Mouse (Mus musculus) erythroblast, embryonic 14.5 days (primary cell): Measurements from ENCODE around the gene Etfa.

Source experiments
- GATA1 ChIP-seq: IDR thresholded peaks from 2 replicates; pipeline ENCODE4 v1.6.1; 2012; ENCODE audit warnings: low read length, inconsistent platforms, mixed read lengths
- TAL1 ChIP-seq: IDR thresholded peaks from 3 replicates; pipeline ENCODE4 v1.6.1; 2012; ENCODE audit warnings: low read length, inconsistent platforms, mixed read lengths

DNA sequence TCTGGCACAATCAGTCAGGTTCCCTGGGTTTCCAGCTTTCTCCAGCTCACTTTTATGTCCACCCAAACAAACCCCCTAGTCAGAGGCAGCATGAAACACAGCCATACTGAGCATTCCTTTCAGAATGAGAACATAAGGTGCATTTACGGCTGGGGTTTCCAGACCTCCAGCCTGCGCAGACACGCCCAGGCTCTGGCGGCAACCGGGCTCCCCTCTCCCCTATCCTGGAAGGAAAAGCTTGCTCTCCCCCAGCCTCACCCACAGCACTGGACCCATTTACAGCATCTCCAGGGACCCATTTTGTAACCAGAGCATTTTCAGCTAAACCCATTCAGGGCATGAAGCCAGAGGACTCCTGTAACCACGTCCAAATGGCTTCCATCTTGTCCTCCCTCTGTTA lies 62.0 kb downstream of the Etfa start:
- TF ChIP-seq TAL1 (no peak), GATA1 (no peak)
